Mouse (Mus musculus) frontal cortex, postnatal 25 days (tissue): ENCODE data around the gene Gm45717.
A peak's percentile ranks its signal among the peaks of the same experiment; 100 is the strongest.

Experiments
- DNase-seq, 2 experiments: peaks; one replicate each; pipeline ENCODE4 v3.0.0; 2022; ENCODE audit warnings: low spot score in 2 of 2

Gm45717 gene

GRCm38 (mm10) chr7:140905642-140906081, 50.1 kb downstream of the Gm45717 start:
- DNase-seq, result no peak

GRCm38 (mm10) chr7:140903212-140903611, 52.5 kb downstream of the Gm45717 start:
- DNase-seq, result peak; percentile 68 to 72

- DNase-seq, result no peak
These were observed 53.5 kb downstream of the Gm45717 start for GRCm38 (mm10) chr7:140902036-140902875.

GRCm38 (mm10) chr7:140900220-140900619, 55.5 kb downstream of the Gm45717 start, which contains the start of gene Cox8b:
Gene Cox8b, minus strand, starts transcription at chr7:140900446.
- no peak for DNase-seq
